Mouse (Mus musculus): ENCODE measurements around the gene Ptprcap. TPM values are rescaled to one million over a fixed set of nuclear protein-coding genes. Genes with fewer than 3 reads are reported as not detected.

Gene Ptprcap
- polyA plus RNA-seq, 2 experiments = 7.0 to 7.8 TPM

- ATAC-seq (ENCODE audit: low FRiP score, low read depth) (peak; percentile 93), DNase-seq (ENCODE audit: low spot score) (peak; percentile 99)
- H3K9me3 ChIP-seq (ENCODE audit: control insufficient read depth, low read length) = no peaks in the 10 kb centered on the region
- H3K4me3 ChIP-seq (replicated peaks; ENCODE audit: low read length) = peak within 1 kb of the TSS; percentile 86
- WGBS = 1% methylated on average over 55 of the region's 64 CpGs
- H3K9ac ChIP-seq (ENCODE audit: low read depth, low read length, severe bottlenecking) = peak within 1 kb of the TSS; percentile 84
- H3K27ac ChIP-seq (replicated peaks; ENCODE audit: low read depth, low read length) = 0 out of 2 replicates have a peak within 1 kb of the TSS, but pooled peaks have one; percentile 40
- peaks cover 8% of the 10 kb centered on the region for H3K4me1 ChIP-seq (ENCODE audit: control insufficient read depth, insufficient read depth, low read length)
- H3K36me3 ChIP-seq (ENCODE audit: control insufficient read depth, insufficient read depth, low read length) = peaks cover 39% of the 10 kb centered on the region
- peak within 1 kb of the TSS; percentile 75 for H3K4me2 ChIP-seq (replicated peaks; ENCODE audit: low read depth, low read length, severe bottlenecking)
- peak; percentile 74; the same call in 1 of the 2 replicates for TF ChIP-seq POLR2A (IDR thresholded peaks at IDR 0.05; ENCODE audit: borderline replicate concordance, extremely low read depth, insufficient read depth, insufficient read length)
- no peaks in the 10 kb centered on the region for H3K27me3 ChIP-seq (ENCODE audit: control insufficient read depth, insufficient read depth, low read length)
Measured at GRCm38 (mm10) chr19:4125741-4126696, 27.4 kb upstream of the Ptprcap start, which contains the start of gene Aip. TSS of gene Aip (minus strand) at chr19:4125858.

- H3K9me3 ChIP-seq (ENCODE audit: control insufficient read depth, low read length) = no peaks in the 10 kb centered on the region
- WGBS = 51% methylated on average over 7 of the region's 7 CpGs
- no peak for TF ChIP-seq POLR2A (IDR thresholded peaks at IDR 0.05; ENCODE audit: borderline replicate concordance, extremely low read depth, insufficient read depth, insufficient read length)
- H3K9ac ChIP-seq (ENCODE audit: low read depth, low read length, severe bottlenecking) = peak overlapping the region; percentile 84
- peaks cover 8% of the 10 kb centered on the region for H3K4me1 ChIP-seq (ENCODE audit: control insufficient read depth, insufficient read depth, low read length)
- ATAC-seq (ENCODE audit: low FRiP score, low read depth) (no peak), DNase-seq (ENCODE audit: low spot score) (peak; percentile 20)
- H3K4me3 ChIP-seq (replicated peaks; ENCODE audit: low read length) = peak overlapping the region; percentile 86
- H3K27me3 ChIP-seq (ENCODE audit: control insufficient read depth, insufficient read depth, low read length) = no peaks in the 10 kb centered on the region
- H3K27ac ChIP-seq (replicated peaks; ENCODE audit: low read depth, low read length) = 0 out of 2 replicates have a peak overlapping the region, but pooled peaks have one; percentile 14
- H3K4me2 ChIP-seq (replicated peaks; ENCODE audit: low read depth, low read length, severe bottlenecking) = peak overlapping the region; percentile 75
- peaks cover 48% of the 10 kb centered on the region for H3K36me3 ChIP-seq (ENCODE audit: control insufficient read depth, insufficient read depth, low read length)
Measured at GRCm38 (mm10) chr19:4126759-4127495, 26.5 kb upstream of the Ptprcap start.

DNA sequence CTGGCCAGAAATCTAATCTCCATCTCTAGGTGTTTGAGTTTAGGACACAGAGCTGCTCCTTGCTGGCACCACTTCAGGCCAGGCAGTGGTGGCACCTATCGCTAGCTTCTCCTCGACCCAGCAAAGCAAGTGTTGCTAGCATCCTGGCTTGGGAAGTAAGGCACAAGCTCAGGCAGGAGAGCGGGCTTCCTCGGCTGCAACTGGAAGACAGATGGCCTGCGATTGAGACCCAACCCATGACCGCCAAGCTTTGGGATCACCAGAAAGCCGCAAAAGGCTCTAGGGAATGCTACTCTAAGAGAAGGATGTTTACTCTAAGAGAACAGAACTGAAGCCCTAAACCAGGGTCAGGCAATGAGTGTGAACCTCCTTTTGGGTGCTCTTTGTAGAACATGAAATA lies 23.9 kb upstream of the Ptprcap start:
- no peak for ATAC-seq (ENCODE audit: low FRiP score, low read depth)
- H3K27ac ChIP-seq (replicated peaks; ENCODE audit: low read depth, low read length) = no peak overlapping the region
- no peaks in the 10 kb centered on the region for H3K9me3 ChIP-seq (ENCODE audit: control insufficient read depth, low read length)
- H3K36me3 ChIP-seq (ENCODE audit: control insufficient read depth, insufficient read depth, low read length) = peaks cover 62% of the 10 kb centered on the region
- WGBS = 94% methylated on average over 7 of the region's 7 CpGs
- peaks cover 8% of the 10 kb centered on the region for H3K4me1 ChIP-seq (ENCODE audit: control insufficient read depth, insufficient read depth, low read length)
- H3K4me2 ChIP-seq (replicated peaks; ENCODE audit: low read depth, low read length, severe bottlenecking) = no peak overlapping the region
- no peak overlapping the region for H3K4me3 ChIP-seq (replicated peaks; ENCODE audit: low read length)
- no peaks in the 10 kb centered on the region for H3K27me3 ChIP-seq (ENCODE audit: control insufficient read depth, insufficient read depth, low read length)
- DNase-seq (ENCODE audit: low spot score) = no peak
- H3K9ac ChIP-seq (ENCODE audit: low read depth, low read length, severe bottlenecking) = no peak overlapping the region
- no peak for TF ChIP-seq POLR2A (IDR thresholded peaks at IDR 0.05; ENCODE audit: borderline replicate concordance, extremely low read depth, insufficient read depth, insufficient read length)

- Histone ChIP-seq H3K27ac (replicated peaks; ENCODE audit: low read depth, low read length) (no peak overlapping the region), H3K4me1 (ENCODE audit: control insufficient read depth, insufficient read depth, low read length) (peaks cover 8% of the 10 kb centered on the region), H3K36me3 (ENCODE audit: control insufficient read depth, insufficient read depth, low read length) (peaks cover 62% of the 10 kb centered on the region), H3K4me3 (replicated peaks; ENCODE audit: low read length) (no peak overlapping the region), H3K9ac (ENCODE audit: low read depth, low read length, severe bottlenecking) (no peak overlapping the region), H3K4me2 (replicated peaks; ENCODE audit: low read depth, low read length, severe bottlenecking) (no peak overlapping the region), H3K27me3 (ENCODE audit: control insufficient read depth, insufficient read depth, low read length) (no peaks in the 10 kb centered on the region), H3K9me3 (ENCODE audit: control insufficient read depth, low read length) (no peaks in the 10 kb centered on the region)
- ATAC-seq (ENCODE audit: low FRiP score, low read depth) (no peak), DNase-seq (ENCODE audit: low spot score) (no peak)
- WGBS = 81% methylated on average over 4 of the region's 4 CpGs
- TF ChIP-seq POLR2A (IDR thresholded peaks at IDR 0.05; ENCODE audit: borderline replicate concordance, extremely low read depth, insufficient read depth, insufficient read length) = no peak
Measured at GRCm38 (mm10) chr19:4130106-4130505, 23.3 kb upstream of the Ptprcap start.

- TF ChIP-seq POLR2A (IDR thresholded peaks at IDR 0.05; ENCODE audit: borderline replicate concordance, extremely low read depth, insufficient read depth, insufficient read length) = no peak
- no peak overlapping the region for H3K4me2 ChIP-seq (replicated peaks; ENCODE audit: low read depth, low read length, severe bottlenecking)
- no peak overlapping the region for H3K4me3 ChIP-seq (replicated peaks; ENCODE audit: low read length)
- no peaks in the 10 kb centered on the region for H3K27me3 ChIP-seq (ENCODE audit: control insufficient read depth, insufficient read depth, low read length)
- peaks cover 62% of the 10 kb centered on the region for H3K36me3 ChIP-seq (ENCODE audit: control insufficient read depth, insufficient read depth, low read length)
- H3K27ac ChIP-seq (replicated peaks; ENCODE audit: low read depth, low read length) = no peak overlapping the region
- WGBS = 88% methylated on average over 5 of the region's 5 CpGs
- ATAC-seq (ENCODE audit: low FRiP score, low read depth) (no peak), DNase-seq (ENCODE audit: low spot score) (no peak)
- no peak overlapping the region for H3K9ac ChIP-seq (ENCODE audit: low read depth, low read length, severe bottlenecking)
- peaks cover 8% of the 10 kb centered on the region for H3K4me1 ChIP-seq (ENCODE audit: control insufficient read depth, insufficient read depth, low read length)
- no peaks in the 10 kb centered on the region for H3K9me3 ChIP-seq (ENCODE audit: control insufficient read depth, low read length)
Measured at GRCm38 (mm10) chr19:4131075-4131474, 22.3 kb upstream of the Ptprcap start.

Measured in limb, embryonic 14.5 days (tissue).